Mouse (Mus musculus): ENCODE results near the gene BC048507. TPM values are rescaled to one million over a fixed set of nuclear protein-coding genes. Genes with fewer than 3 reads are reported as not detected.
"Not testable (repeated sequence)": the region's sequence is repeated elsewhere in the genome, so short reads cannot be mapped to it uniquely, and the experiment has no call there.

BC048507 gene
- total RNA-seq (2021), result not detected

DNA sequence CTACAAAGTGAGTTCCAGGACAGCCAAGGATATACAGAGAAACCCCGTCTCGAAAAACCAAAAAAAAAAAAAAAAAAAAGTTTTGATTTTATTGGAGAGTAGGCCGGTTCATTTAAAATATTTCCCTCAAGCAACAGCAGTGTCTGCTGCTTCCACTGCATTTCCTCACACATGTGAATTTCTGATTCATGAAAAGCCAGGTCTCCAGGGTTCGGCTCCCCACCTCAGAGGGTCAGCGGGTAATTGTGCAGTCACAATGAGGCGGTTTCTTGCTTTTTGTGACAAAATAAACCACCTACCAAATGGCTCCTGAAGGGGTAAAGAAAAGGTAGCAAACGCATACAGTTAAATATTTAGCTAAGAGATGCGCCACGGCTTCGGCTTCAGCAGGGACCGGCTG, at the start of gene BC048507:
Gene BC048507 (plus strand): TSS at position 301 of the 400 bp plus-strand sequence.
- no peak for DNase-seq

DNA sequence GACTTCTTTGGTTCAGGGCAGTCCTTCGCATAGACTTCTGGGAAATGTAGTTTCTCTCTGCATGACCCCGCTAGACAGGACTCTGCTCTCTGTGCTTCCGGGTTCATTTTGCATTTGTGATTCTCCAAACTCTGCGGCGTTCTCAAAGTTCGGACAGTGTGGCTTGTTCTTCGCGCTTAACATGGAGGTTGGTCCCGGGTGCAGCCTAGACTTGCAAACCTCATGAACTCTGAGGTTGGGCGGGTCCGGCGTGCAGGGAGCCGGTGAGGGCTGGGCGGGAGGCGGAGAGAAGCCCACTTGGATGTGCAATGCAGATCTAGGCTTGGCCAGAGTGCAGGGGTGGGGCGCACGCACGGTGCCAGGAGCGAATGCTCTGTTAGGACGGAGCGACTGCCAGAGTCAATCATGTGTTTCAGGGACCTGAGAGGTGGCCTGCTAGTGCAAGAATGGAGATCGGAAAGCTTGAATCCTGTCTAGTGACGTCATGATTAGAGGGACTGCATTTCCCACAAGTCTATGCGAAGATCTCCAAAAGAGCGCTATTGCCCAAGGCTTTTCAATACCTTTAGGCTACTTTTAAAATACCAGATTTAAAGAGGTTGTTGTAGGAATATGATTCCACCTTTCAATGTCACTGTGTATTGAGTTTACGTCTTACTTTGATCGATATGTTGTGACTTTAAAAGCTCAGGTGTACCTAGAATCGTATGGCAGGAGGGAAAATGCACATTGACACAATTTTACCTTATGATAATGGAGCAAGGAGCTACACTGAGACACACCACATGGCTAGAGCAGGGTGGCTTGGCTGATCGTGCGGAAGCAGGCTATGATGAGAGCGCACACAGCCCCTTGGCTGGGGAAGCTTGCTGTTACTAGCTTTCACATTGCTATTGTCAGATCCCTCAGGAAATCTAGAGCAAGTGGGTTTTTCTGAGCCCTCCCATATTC, 49.1 kb upstream of the BC048507 start, which contains the start of gene Zfp273:
Gene Zfp273 (plus strand): TSS at position 31 of the 951 bp plus-strand sequence.
- peak; percentile 71 for DNase-seq

DNA sequence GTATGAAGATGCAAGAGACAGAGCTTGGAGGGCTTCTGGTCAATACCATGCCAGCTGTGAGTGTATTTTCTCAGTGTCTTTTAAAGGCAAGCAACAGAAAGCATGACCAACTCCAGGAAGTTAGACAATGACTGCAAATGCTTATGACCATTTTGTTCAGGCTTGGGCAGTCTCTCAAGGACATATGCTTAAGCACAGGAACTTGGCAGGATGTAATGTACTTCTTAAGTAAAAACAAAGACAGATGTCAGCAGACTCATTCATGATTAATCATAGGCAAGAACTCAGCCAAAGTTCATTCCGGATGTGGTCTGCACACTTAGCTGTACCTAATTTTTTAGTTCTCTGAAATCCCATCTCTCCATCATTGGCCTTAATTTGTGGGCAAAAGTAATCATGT, 44.5 kb upstream of the BC048507 start:
- no peak for DNase-seq

DNA sequence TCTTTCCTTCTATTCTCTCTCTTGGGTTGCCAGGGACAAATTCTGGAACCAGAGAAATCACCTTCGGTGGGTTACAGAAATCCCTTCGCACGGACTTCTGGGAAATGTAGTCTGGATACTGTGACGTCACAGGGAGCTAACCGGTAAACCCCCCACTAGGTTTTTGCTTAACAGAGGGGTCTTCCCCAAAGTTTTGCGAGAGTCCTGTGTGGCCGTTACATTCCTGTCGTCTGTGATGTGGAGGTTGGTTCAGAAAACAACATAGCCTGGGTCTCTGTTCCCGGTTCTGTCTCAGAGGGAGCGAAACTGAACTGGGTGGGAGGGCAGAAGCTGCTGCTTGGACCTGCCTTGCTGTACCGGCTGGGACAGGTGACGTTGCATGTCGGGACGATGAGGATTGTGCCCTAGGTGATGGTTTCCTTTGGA, 32.2 kb upstream of the BC048507 start, which contains the start of gene Gm10037:
Gene Gm10037 (plus strand): TSS at position 196 of the 426 bp plus-strand sequence.
- peak; percentile 40 for DNase-seq

DNA sequence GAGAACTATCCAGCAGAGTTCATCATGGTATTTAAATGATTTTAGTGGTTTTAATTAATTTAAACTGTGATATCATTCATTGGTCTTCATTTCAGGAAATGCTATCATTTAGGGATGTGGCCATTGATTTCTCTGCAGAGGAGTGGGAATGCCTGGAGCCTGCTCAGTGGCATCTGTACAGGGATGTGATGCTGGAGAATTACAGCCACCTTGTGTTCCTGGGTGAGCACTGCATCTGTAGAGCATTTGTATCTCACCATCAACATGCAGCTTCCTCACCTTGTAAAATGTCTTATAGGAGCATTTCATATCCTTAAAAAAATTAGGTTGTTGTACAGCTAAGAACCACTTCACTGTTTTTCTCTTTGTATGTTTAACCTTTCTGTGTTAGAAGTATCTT, 30.0 kb upstream of the BC048507 start:
- DNase-seq, result not testable (repeated sequence)

DNA sequence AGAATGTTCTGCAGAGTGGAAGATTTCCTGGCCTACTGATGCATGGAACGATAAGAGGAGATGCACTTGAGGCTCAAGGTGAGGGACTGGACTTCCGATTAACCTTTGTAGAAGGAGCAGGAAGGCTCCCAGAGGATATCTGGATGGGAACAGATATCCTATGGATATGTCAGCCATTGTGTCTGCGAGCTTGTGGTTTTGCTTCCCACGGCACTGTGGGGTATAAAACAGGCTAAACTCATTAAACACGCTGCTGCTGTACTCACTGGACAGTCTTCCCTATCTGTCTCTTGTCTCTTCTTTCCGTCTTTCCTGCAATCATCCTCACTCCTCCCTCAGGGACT, 19.4 kb upstream of the BC048507 start:
- DNase-seq, result no peak

DNA sequence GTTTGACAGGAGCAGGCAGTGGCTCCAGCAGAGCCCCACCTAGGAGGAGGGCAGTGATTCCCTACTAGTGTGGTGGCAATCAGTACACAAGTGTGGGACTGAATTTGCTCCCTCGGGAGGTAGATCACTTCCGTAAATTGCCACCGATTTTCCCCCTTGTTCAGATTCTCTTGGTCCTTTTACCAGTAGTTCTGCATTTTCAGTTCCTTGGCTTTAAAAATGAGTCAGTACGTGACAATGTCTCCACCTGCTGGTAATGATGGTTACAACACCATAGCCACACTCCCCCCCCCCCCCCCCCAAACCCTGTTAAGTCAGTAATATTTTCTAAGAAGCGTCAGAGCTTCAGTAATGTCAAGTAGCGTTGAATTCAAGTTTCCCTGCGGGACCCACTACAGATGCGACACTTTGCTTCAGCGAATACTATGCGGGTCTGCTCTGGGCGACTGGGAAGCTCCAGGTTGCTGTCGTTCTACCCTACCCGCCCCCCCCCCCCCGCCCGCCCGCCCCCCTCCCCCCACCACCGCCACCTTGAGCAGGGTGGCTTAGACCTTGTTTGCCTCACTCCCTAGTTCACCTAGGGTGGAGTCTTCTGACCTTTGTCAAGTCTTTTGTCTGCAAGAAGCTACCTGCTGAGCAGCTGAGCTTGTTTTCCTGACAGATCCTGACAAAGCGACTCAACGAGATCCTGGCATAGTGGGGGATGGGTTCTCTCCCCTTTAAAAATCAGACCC, 18.8 kb upstream of the BC048507 start:
- DNase-seq, result peak; percentile 72

DNA sequence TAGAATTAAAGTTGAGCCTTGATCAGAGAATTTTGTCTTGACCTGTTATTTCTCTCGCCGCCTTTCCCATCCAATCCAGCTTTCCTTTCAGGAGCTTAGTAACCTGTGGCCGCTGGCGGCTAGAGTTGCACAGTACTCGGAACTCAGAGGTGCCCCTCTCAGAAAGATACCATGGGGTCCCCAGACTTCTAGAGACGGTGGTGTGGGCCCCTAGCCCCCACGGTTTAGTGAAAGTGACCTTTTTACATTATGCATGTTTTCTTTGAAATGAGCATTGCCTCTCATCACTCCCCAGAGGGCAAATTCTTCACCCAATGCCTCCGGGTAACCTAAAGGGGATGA, 18.3 kb upstream of the BC048507 start:
- no peak for DNase-seq

DNA sequence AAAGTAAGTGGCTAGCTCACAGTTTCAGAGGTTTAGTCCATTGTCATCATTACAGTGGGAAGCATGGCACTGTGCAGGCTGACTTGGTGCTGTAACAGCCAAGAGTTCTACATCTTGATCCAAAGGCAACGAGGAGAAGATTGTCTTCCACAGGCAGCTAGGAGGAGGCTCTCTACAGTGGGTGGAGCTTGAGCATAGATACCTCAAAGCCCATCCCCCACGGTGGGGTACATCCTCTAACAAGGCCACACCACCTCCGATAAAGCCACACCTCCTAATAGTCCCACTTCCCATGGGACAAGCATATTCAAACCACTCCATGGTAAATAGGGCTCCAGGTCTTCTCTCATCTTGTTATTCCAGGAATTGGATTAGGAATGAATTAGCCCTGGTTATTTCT, 12.8 kb upstream of the BC048507 start:
- no peak for DNase-seq

DNA sequence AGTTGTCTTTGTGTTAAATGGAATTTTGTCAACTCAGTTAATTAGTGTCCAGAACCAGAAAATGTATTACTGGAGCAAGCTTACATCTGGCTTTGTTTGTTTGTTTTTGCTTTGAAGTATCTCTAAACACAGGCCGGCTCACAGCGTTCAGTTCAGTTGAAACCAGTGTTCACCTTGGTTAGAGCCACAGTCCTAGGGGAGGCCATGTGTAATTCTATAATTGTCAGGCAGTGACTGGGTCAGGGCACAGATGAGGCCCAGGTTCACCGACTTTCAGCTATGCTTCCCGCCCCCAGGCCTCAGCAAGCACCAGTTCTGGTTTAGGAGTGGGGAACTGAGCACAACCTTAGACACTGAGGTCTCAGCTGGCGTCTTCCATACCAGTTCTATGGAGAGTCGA, 10.0 kb upstream of the BC048507 start:
- DNase-seq, result no peak

DNA sequence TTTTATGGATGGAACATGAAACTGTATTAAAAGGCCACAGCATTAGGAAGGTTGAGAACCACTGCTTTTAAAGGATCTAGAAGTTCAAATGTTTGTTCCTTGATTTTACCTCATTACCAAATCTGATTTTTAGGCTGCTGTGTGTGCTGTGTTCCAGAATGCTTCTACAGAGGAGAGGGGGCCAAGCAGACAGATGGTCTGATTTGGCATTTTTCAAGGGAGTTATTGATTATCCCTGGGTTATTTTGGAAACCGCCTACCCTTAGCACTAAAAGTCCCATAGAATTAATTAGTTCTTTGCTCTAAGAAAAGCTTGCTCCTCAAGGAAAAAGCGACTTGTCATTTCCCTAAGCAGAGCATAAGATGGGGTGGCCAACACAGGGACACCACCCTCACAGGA, 9.1 kb upstream of the BC048507 start:
- no peak for DNase-seq

DNA sequence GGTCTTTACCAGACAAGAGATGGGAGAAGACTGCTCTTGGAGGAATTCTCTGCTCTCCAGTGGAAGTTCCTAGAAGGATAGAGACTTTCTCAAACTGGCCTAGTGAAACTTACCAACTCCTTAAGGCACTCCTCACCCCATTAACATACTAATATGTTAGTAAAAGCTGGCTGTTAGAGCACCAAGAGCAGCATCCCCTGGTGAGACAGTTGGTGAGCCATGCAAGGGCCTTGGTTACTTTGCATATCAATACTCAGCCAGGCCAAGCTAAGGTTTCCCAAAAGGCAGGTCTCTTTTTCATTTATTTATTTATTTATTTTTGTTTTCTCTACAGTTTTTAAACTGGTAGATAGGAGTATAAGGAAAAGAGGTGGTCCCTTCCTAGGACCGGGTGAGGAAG, 5.8 kb upstream of the BC048507 start:
- no peak for DNase-seq

DNA sequence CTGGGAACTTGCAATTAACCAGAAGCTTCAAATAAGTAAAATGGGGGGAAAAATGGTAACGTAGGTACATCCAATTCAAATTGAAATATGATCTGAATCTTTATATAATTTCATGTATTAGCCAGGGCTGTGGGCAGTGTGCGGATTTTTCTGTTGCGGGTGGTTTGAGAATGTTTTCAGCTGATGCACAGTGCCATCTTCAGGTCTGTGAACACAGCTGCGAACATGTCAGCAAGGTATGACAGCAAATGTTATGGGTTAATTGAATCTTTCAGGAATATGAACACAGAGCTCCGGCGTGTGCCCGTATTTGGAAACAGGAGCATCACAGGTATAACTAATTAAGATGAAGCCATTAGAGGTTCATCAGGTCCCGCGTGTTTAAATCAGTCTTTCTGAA, 618 bp upstream of the BC048507 start:
- DNase-seq, result no peak

DNA sequence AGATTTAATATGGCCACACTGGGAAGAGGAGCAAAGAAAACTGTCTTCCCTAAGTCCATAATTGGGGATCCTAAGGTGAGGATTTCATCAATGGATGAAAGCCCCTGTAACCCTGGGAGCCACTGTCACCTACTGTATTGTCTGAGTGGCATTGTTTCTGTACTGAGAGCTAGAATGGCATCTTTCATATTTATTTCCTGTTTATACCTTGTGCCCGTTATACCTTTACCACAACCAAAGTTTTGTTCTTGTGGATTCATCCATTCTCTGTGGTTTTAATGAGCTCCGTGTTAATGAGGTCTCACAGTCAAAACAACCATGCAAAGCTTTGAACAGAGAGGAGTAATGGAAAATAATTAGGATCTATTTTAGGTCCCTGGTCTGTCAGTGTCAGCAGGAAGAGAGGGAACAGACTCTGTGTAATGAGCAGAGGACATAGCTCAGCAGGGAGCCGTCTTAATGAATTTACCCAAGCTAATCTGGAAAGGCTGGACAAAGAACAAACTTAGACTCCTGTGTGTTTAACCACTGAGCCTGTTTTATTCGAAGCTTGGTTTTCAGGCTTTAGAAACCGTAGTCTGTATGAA, 1.7 kb downstream of the BC048507 start:
- DNase-seq, result no peak

DNA sequence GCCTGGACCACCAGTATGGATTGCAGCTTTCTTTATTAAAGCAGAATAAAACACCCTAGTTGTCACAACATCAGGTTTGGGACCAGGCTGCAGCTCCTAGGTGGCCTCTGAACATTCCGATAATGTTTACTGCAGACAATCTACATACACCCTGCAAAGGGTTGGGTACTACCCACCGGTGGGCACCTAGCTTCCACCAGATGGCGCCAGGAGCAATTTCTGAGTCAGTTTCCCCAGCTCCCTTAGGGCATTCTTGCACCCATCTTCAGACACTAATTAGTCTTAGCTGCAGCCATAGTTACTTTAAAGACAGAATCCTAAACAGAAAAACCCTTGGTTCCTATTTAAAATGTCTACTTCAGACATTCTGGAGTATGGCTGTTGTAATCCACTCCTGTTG, 4.8 kb downstream of the BC048507 start:
- no peak for DNase-seq

DNA sequence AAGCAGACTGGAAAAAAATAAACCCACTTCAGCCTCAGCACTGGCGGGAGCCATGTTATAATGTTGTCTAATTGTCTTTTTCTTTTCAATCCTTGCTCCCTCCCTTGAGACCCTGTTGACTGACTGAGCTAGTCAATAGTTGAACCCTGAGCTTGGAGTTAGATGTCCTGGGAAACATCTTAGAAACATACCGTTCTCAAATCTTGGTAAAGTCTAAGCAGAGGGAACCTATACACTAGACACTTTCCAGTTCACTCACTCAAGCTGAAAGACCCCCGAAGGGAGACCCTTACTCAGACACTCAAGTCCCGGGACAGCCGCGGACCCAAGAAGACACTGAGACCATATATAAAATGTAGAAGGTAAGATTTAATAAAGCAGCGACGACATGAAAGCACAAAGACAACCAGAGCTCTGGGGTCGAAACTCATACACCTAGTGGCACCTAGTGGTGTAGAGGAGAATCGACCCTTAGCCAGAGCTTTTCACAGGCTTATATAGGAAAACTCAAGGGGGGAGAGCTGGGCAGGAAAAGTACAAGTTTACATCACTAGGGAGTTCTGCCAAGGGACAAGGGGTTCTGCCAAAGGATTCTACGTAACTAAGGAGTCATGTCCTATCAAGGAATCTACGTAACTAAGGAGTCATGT, 13.0 kb downstream of the BC048507 start:
- DNase-seq, result not testable (repeated sequence)

DNA sequence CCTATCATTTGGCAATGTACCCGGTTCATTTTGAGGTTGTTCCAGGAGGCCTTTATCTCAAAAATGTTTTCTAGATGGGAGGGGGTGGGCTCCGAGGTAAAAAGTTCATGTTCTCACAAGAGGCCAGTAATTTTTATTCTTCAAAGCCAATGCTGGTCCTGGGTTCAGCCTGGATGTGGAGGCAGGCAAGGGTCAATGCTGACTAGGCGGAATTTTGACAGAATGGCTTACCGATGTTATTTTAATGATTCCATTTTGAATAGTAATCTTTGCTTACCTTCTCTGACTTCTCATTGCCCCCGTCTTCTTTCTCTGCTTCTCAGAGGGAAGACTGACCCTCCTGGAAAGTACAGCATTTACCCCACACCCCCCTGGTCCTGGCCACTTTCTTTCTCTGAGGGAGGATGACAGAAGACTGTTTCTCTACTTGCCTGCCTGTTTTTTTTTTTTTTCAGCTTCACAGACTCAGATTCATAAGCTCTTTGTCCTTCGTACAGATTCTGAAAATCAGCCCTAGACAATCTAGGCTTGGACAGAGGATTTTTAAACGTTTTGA, 13.7 kb downstream of the BC048507 start:
- DNase-seq, result no peak

DNA sequence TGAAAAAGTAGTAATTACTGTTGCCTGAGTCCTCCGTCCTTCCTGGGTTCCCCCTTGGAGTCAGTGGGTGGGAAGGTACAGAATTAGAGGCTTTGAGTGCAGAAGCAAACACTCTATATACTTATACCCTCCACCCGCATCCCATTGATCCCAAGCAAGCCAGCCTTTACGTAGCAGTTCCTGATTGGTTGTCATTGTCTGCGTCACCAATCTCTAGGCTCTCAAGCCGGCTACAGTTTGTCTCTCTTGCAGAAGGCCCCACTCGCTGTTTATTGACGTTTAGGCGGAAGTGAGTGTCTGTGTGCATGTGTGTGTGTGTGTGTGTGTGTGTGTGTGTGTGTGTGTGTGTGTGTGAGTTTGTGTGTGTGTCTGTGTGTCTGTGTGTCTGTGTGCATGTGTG, 20.8 kb downstream of the BC048507 start:
- DNase-seq, result no peak

DNA sequence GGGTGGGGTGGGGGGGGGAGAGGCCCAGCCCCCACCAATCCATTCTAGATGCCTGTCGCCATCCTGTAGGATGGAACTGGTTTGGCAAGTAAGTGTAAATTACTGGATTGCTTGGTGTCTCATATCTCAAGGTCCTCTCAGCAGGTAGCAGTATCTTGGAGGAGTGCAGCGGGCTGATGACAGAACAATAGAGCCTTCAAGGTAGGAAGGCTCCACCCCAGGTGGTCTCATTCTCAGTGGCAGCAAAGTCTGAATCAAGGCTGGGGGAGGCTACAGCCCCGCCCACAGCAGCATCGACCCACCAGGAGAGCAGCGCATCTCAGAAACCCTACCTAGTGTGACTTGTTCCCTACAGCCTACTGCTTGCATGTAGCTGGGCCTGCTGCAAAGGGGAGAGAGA, 46.6 kb downstream of the BC048507 start:
- DNase-seq, result no peak
